ENCODE assay signal across 28 mouse cellular contexts in genomic region chr9:15302881-15303280, GRCm38 (mm10). TPM values are rescaled to one million over a fixed set of nuclear protein-coding genes. Genes with fewer than 3 reads are reported as not detected.
A peak's percentile ranks its signal among the peaks of the same experiment; 100 is the strongest.
DNase-seq lines count a peak whose midpoint lies in the region; ATAC-seq and TF ChIP-seq lines count a peak whose summit lies in the region.
"Had no signal": no experiment of that assay in that cellular context is flagged by ENCODE, and none has a peak within 500 bp of the region (broad histone marks: within the 10 kb centered on the region; RNA-seq: fewer than 3 reads in every experiment).

No protein-coding gene starts in this region.

- H3K4me2 ChIP-seq in kidney, embryonic 15.5 days: no peak overlapping the region
- no peak overlapping the region for H3K4me2 ChIP-seq in forebrain, embryonic 12.5 days
- H3K4me2 ChIP-seq: embryonic facial prominence, embryonic 13.5 days; forebrain, embryonic 13.5 days; heart, embryonic 13.5 days; liver, embryonic 13.5 days; midbrain, embryonic 12.5 days had no signal

- ATAC-seq in kidney, embryonic 15.5 days (replicated peaks; ENCODE audit: low FRiP score): no peak
- ATAC-seq in forebrain, embryonic 12.5 days (ENCODE audit: low FRiP score): no peak
- no peak for ATAC-seq in cerebellum, adult (ENCODE audit: insufficient number of reproducible peaks, low FRiP score, low TSS enrichment)
- ATAC-seq: forebrain, embryonic 13.5 days; hindbrain, postnatal 0 days; intestine, embryonic 16.5 days had no signal

- TF ChIP-seq CTCF in kidney, adult 2 months (conservative IDR thresholded peaks at IDR 0.05; ENCODE audit: insufficient read depth, insufficient read length, low read depth, low read length): no peak

- TF ChIP-seq POLR2A in kidney, adult 2 months (IDR thresholded peaks at IDR 0.05; ENCODE audit: low read depth, low read length): no peak

- peaks cover 26% of the 10 kb centered on the region for H3K4me1 ChIP-seq in kidney, embryonic 15.5 days
- peaks cover 6% of the 10 kb centered on the region; the same call in 1 of the 2 replicates for H3K4me1 ChIP-seq in kidney, adult 2 months (ENCODE audit: control insufficient read depth, insufficient read depth, low read length)
- peaks cover 12% of the 10 kb centered on the region for H3K4me1 ChIP-seq in forebrain, embryonic 12.5 days

- no peaks in the 10 kb centered on the region for H3K9me3 ChIP-seq in kidney, embryonic 15.5 days (replicated peaks)
- no peaks in the 10 kb centered on the region for H3K9me3 ChIP-seq in forebrain, embryonic 12.5 days
- H3K9me3 ChIP-seq: embryonic facial prominence, embryonic 13.5 days; forebrain, embryonic 13.5 days; heart, embryonic 13.5 days; liver, embryonic 13.5 days; midbrain, embryonic 12.5 days had no signal

- H3K36me3 ChIP-seq in kidney, embryonic 15.5 days: no peaks in the 10 kb centered on the region
- H3K36me3 ChIP-seq in kidney, adult 2 months (ENCODE audit: control insufficient read depth, insufficient read depth, low read length): no peaks in the 10 kb centered on the region
- peaks cover 5% of the 10 kb centered on the region for H3K36me3 ChIP-seq in forebrain, embryonic 12.5 days (replicated peaks)
- H3K36me3 ChIP-seq: midbrain, embryonic 12.5 days had no signal

- peak; percentile 85 for DNase-seq in kidney, adult 11 months
- peak; percentile 71 for DNase-seq in R1 (ENCODE audit: low read depth, low spot score)
- DNase-seq in kidney, adult 2 months: peak; percentile 89
- peak; percentile 65 for DNase-seq in kidney, postnatal 14 days
- no peak for DNase-seq in cerebellum, adult 8-10 months
- DNase-seq: B cell, adult 2 months; cerebellum, adult 18-20 months; cerebellum, postnatal 25 days; embryo, embryonic 11 days; gastrocnemius, postnatal 10 days; heart, postnatal 14 days; liver, embryonic 13.5 days; lung, adult 2 months; lung, postnatal 14 days; thymus, adult 2 months had no signal

- 72% methylated on average over 2 of the region's 2 CpGs for WGBS in kidney, embryonic 15.5 days
- WGBS in kidney, adult 2 months: 64% methylated on average over 2 of the region's 2 CpGs
- WGBS in forebrain, embryonic 12.5 days: 63% methylated on average over 2 of the region's 2 CpGs

- no peak overlapping the region for H3K9ac ChIP-seq in kidney, embryonic 15.5 days
- H3K9ac ChIP-seq in forebrain, embryonic 12.5 days: no peak overlapping the region
- H3K9ac ChIP-seq: embryonic facial prominence, embryonic 13.5 days; forebrain, embryonic 13.5 days; heart, embryonic 13.5 days; liver, embryonic 13.5 days; midbrain, embryonic 12.5 days had no signal

- H3K4me3 ChIP-seq in kidney, embryonic 15.5 days (replicated peaks): no peak overlapping the region
- H3K4me3 ChIP-seq in kidney, adult 2 months (ENCODE audit: insufficient read depth, low read depth, low read length): no peak overlapping the region
- no peak overlapping the region for H3K4me3 ChIP-seq in forebrain, embryonic 12.5 days (replicated peaks)
- H3K4me3 ChIP-seq: embryonic facial prominence, embryonic 13.5 days; erythroblast, embryonic 14.5 days; forebrain, embryonic 13.5 days; heart, embryonic 13.5 days; layer of hippocampus, adult 2 months; liver, embryonic 13.5 days; midbrain, embryonic 12.5 days had no signal

- no peaks in the 10 kb centered on the region for H3K27me3 ChIP-seq in kidney, embryonic 15.5 days
- H3K27me3 ChIP-seq in kidney, adult 2 months (replicated peaks; ENCODE audit: control insufficient read depth, insufficient read depth, low read length): no peaks in the 10 kb centered on the region
- H3K27me3 ChIP-seq in forebrain, embryonic 12.5 days: no peaks in the 10 kb centered on the region
- H3K27me3 ChIP-seq: CH12.LX; embryonic facial prominence, embryonic 13.5 days; forebrain, embryonic 13.5 days; heart, embryonic 13.5 days; liver, embryonic 13.5 days; midbrain, embryonic 12.5 days had no signal

- H3K27ac ChIP-seq in kidney, embryonic 15.5 days: no peak overlapping the region
- peak overlapping the region; percentile 65 for H3K27ac ChIP-seq in kidney, adult 2 months (ENCODE audit: insufficient read depth, low read depth, low read length)
- no peak overlapping the region for H3K27ac ChIP-seq in forebrain, embryonic 12.5 days
- H3K27ac ChIP-seq: embryonic facial prominence, embryonic 13.5 days; forebrain, embryonic 13.5 days; heart, embryonic 13.5 days; hindbrain, postnatal 0 days; layer of hippocampus, adult 2 months; liver, embryonic 13.5 days; midbrain, embryonic 12.5 days; stomach, postnatal 0 days had no signal

RNA-seq across cellular contexts. Expression of gene Taf1d, which starts 3.1 kb away (rescaled TPM):
- 94.4 and 94.9 TPM in 2 replicates for polyA plus RNA-seq in kidney, embryonic 15.5 days (2015; fragmentation: Nextera tagmentation; extraction: Ambion mirVana)
- polyA plus RNA-seq in kidney, adult 2 months (2012; rRNA removed): 8.9 and 11.5 TPM in 2 replicates
- 65.4 and 74.9 TPM in 2 replicates for polyA plus RNA-seq in forebrain, embryonic 12.5 days (2016; fragmentation: Nextera tagmentation; extraction: Ambion mirVana)

RNA-seq across cellular contexts. Expression of gene 4931406C07Rik, which starts 3.4 kb away (rescaled TPM):
- polyA plus RNA-seq in kidney, embryonic 15.5 days (2015; fragmentation: Nextera tagmentation; extraction: Ambion mirVana): 18.2 and 20.7 TPM in 2 replicates
- polyA plus RNA-seq in kidney, adult 2 months (2012; rRNA removed): 137 and 184 TPM in 2 replicates
- 7.0 and 8.9 TPM in 2 replicates for polyA plus RNA-seq in forebrain, embryonic 12.5 days (2016; fragmentation: Nextera tagmentation; extraction: Ambion mirVana)

RNA-seq across cellular contexts. Expression of gene Med17, which starts 23.1 kb away (rescaled TPM):
- 35.4 and 39.2 TPM in 2 replicates for polyA plus RNA-seq in kidney, embryonic 15.5 days (2015; fragmentation: Nextera tagmentation; extraction: Ambion mirVana)
- 20.5 and 21.3 TPM in 2 replicates for polyA plus RNA-seq in kidney, adult 2 months (2012; rRNA removed)
- 44.6 and 49.1 TPM in 2 replicates for polyA plus RNA-seq in forebrain, embryonic 12.5 days (2016; fragmentation: Nextera tagmentation; extraction: Ambion mirVana)

RNA-seq across cellular contexts. Expression of gene Cep295, which starts 54.7 kb away (rescaled TPM):
- polyA plus RNA-seq in kidney, embryonic 15.5 days (2015; fragmentation: Nextera tagmentation; extraction: Ambion mirVana): 16.8 and 18.2 TPM in 2 replicates
- 2.9 and 3.1 TPM in 2 replicates for polyA plus RNA-seq in kidney, adult 2 months (2012; rRNA removed)
- polyA plus RNA-seq in forebrain, embryonic 12.5 days (2016; fragmentation: Nextera tagmentation; extraction: Ambion mirVana): 23.5 and 27.2 TPM in 2 replicates
